Mouse (Mus musculus): Measurements from ENCODE around the gene Slc6a16.

Slc6a16 gene

GRCm38 (mm10) chr7:45240633-45241388 is at the start of gene Slc6a16:
Gene Slc6a16 (plus strand): TSS chr7:45241085.
- peak in 1 of 2 experiments; percentile 18 for DNase-seq

- DNase-seq, result no peak
Observed at GRCm38 (mm10) chr7:45191161-45191560, 49.7 kb upstream of the Slc6a16 start.

- DNase-seq, result no peak
Observed at GRCm38 (mm10) chr7:45191803-45192363, 49.0 kb upstream of the Slc6a16 start.

- DNase-seq, result no peak
Observed at GRCm38 (mm10) chr7:45192585-45193310, 48.1 kb upstream of the Slc6a16 start.

GRCm38 (mm10) chr7:45193406-45193805 is 47.5 kb upstream of the Slc6a16 start:
- no peak for DNase-seq

GRCm38 (mm10) chr7:45193871-45194785 is 46.8 kb upstream of the Slc6a16 start:
- no peak for DNase-seq

GRCm38 (mm10) chr7:45195341-45196175 is 45.3 kb upstream of the Slc6a16 start:
- no peak for DNase-seq

- DNase-seq, result no peak
Observed at GRCm38 (mm10) chr7:45196176-45196535, 44.7 kb upstream of the Slc6a16 start.

- no peak for DNase-seq
Observed at GRCm38 (mm10) chr7:45196994-45197393, 43.9 kb upstream of the Slc6a16 start.

- DNase-seq, result peak; percentile 39 to 66
Observed at GRCm38 (mm10) chr7:45198435-45198834, 42.5 kb upstream of the Slc6a16 start.

- DNase-seq, result no peak
Observed at GRCm38 (mm10) chr7:45198961-45199360, 41.9 kb upstream of the Slc6a16 start.

- no peak for DNase-seq
Observed at GRCm38 (mm10) chr7:45202654-45203053, 38.2 kb upstream of the Slc6a16 start.

- DNase-seq, result peak; percentile 86 to 89
Observed at GRCm38 (mm10) chr7:45204380-45205143, 36.3 kb upstream of the Slc6a16 start, which contains the start of gene Ccdc155. Gene Ccdc155 (minus strand): TSS chr7:45204892.

- DNase-seq, result no peak
Observed at GRCm38 (mm10) chr7:45208260-45208659, 32.6 kb upstream of the Slc6a16 start.

- DNase-seq, result no peak
Observed at GRCm38 (mm10) chr7:45211070-45211469, 29.8 kb upstream of the Slc6a16 start.

GRCm38 (mm10) chr7:45211851-45212251 is 29.0 kb upstream of the Slc6a16 start, which contains the start of gene Dkkl1:
Gene Dkkl1 (minus strand): TSS chr7:45212147.
- DNase-seq, result peak in 1 of 2 experiments; percentile 33

- DNase-seq, result no peak
Observed at GRCm38 (mm10) chr7:45212356-45212755, 28.5 kb upstream of the Slc6a16 start.

- DNase-seq, result no peak
Observed at GRCm38 (mm10) chr7:45213708-45214107, 27.2 kb upstream of the Slc6a16 start.

GRCm38 (mm10) chr7:45215673-45216441 is 25.0 kb upstream of the Slc6a16 start, which contains the start of gene Tead2:
Gene Tead2 (plus strand): TSS chr7:45215753.
- no peak for DNase-seq
